Mouse (Mus musculus): ENCODE results near the gene Dpf3.
A peak's percentile ranks its signal among the peaks of the same experiment; 100 is the strongest.

The Dpf3 gene

GRCm38 (mm10) chr12:83405374-83406125 lies 82.0 kb downstream of the Dpf3 start:
- DNase-seq: no peak

- DNase-seq: no peak
Measured at GRCm38 (mm10) chr12:83402270-83402669, 85.2 kb downstream of the Dpf3 start.

- no peak for DNase-seq
Measured at GRCm38 (mm10) chr12:83392011-83392410, 95.5 kb downstream of the Dpf3 start.

- no peak for DNase-seq
Measured at GRCm38 (mm10) chr12:83387554-83387953, 100.0 kb downstream of the Dpf3 start.

GRCm38 (mm10) chr12:83381072-83381471 lies 106.4 kb downstream of the Dpf3 start:
- DNase-seq: no peak

- no peak for DNase-seq
Measured at GRCm38 (mm10) chr12:83380016-83380415, 107.5 kb downstream of the Dpf3 start.

GRCm38 (mm10) chr12:83375015-83375831 lies 112.3 kb downstream of the Dpf3 start:
- DNase-seq: no peak

- DNase-seq: no peak
Measured at GRCm38 (mm10) chr12:83373081-83373480, 114.4 kb downstream of the Dpf3 start.

- no peak for DNase-seq
Measured at GRCm38 (mm10) chr12:83372290-83372689, 115.2 kb downstream of the Dpf3 start.

GRCm38 (mm10) chr12:83370221-83370620 lies 117.3 kb downstream of the Dpf3 start:
- DNase-seq: no peak

- no peak for DNase-seq
Measured at GRCm38 (mm10) chr12:83369416-83369815, 118.1 kb downstream of the Dpf3 start.

- DNase-seq: no peak
Measured at GRCm38 (mm10) chr12:83367486-83367885, 120.0 kb downstream of the Dpf3 start.

GRCm38 (mm10) chr12:83364771-83365170 lies 122.7 kb downstream of the Dpf3 start:
- DNase-seq: no peak

GRCm38 (mm10) chr12:83361801-83362200 lies 125.7 kb downstream of the Dpf3 start:
- DNase-seq: no peak

GRCm38 (mm10) chr12:83352640-83353039 lies 134.9 kb downstream of the Dpf3 start:
- DNase-seq: no peak

- DNase-seq: no peak
Measured at GRCm38 (mm10) chr12:83349736-83350135, 137.8 kb downstream of the Dpf3 start.

- DNase-seq: no peak
Measured at GRCm38 (mm10) chr12:83348246-83348645, 139.3 kb downstream of the Dpf3 start.

- DNase-seq: peak; percentile 87
Measured at GRCm38 (mm10) chr12:83342875-83343185, 144.7 kb downstream of the Dpf3 start.

- DNase-seq: peak; percentile 65
Measured at GRCm38 (mm10) chr12:83342035-83342874, 145.3 kb downstream of the Dpf3 start.

GRCm38 (mm10) chr12:83340960-83341359 lies 146.6 kb downstream of the Dpf3 start:
- DNase-seq: peak; percentile 67

GRCm38 (mm10) chr12:83338345-83338744 lies 149.2 kb downstream of the Dpf3 start:
- no peak for DNase-seq

GRCm38 (mm10) chr12:83337776-83338149 lies 149.8 kb downstream of the Dpf3 start:
- no peak for DNase-seq

- peak; percentile 52 for DNase-seq
Measured at GRCm38 (mm10) chr12:83337077-83337775, 150.3 kb downstream of the Dpf3 start.
